Mouse (Mus musculus): ENCODE results near the gene Myod1. TPM values are rescaled to one million over a fixed set of nuclear protein-coding genes. Genes with fewer than 3 reads are reported as not detected.
A peak's percentile ranks its signal among the peaks of the same experiment; 100 is the strongest.

The Myod1 gene
- total RNA-seq, 2 experiments from 2014 or later: not detected

GRCm38 (mm10) chr7:46390226-46390625, 14.0 kb downstream of the Myod1 start:
- intact Hi-C loops (cut with DNase I): no loop called here
- no peak for DNase-seq

GRCm38 (mm10) chr7:46391701-46392100, 15.4 kb downstream of the Myod1 start:
- intact Hi-C loops (cut with DNase I): loop anchor here (2.0 kb wide), 1 partner anchor 177 kb away; no protein-coding TSS in a partner anchor
- no peak for DNase-seq

- DNase-seq: peak; percentile 78 to 87
- intact Hi-C loops (cut with DNase I): loop anchor here (1.0 to 2.0 kb wide), 3 partner anchors 142 to 214 kb away; no protein-coding TSS in a partner anchor
Observed at GRCm38 (mm10) chr7:46393116-46393515, 16.8 kb downstream of the Myod1 start.

GRCm38 (mm10) chr7:46393718-46394511, 17.6 kb downstream of the Myod1 start:
- intact Hi-C loops (cut with DNase I): loop anchor here (1.0 to 2.0 kb wide), 3 partner anchors 141 to 213 kb away; no protein-coding TSS in a partner anchor
- DNase-seq: no peak

GRCm38 (mm10) chr7:46394933-46395332, 18.7 kb downstream of the Myod1 start:
- no peak for DNase-seq
- intact Hi-C loops (cut with DNase I): no loop called here

GRCm38 (mm10) chr7:46395571-46395970, 19.3 kb downstream of the Myod1 start:
- intact Hi-C loops (cut with DNase I): no loop called here
- no peak for DNase-seq

GRCm38 (mm10) chr7:46396231-46396927, 20.1 kb downstream of the Myod1 start, which contains the start of gene Kcnc1:
TSS of gene Kcnc1 (plus strand) at chr7:46396497.
- intact Hi-C loops (cut with DNase I): no loop called here
- peak; percentile 86 to 87 for DNase-seq

GRCm38 (mm10) chr7:46396928-46397731, 20.9 kb downstream of the Myod1 start:
- intact Hi-C loops (cut with DNase I): no loop called here
- DNase-seq: no peak

- no peak for DNase-seq
- intact Hi-C loops (cut with DNase I): no loop called here
Observed at GRCm38 (mm10) chr7:46397732-46398333, 21.6 kb downstream of the Myod1 start.

GRCm38 (mm10) chr7:46398612-46399011, 22.3 kb downstream of the Myod1 start:
- DNase-seq: no peak
- intact Hi-C loops (cut with DNase I): no loop called here

GRCm38 (mm10) chr7:46399676-46400075, 23.4 kb downstream of the Myod1 start:
- intact Hi-C loops (cut with DNase I): no loop called here
- no peak for DNase-seq

GRCm38 (mm10) chr7:46400346-46400745, 24.1 kb downstream of the Myod1 start:
- DNase-seq: no peak
- intact Hi-C loops (cut with DNase I): no loop called here

GRCm38 (mm10) chr7:46401371-46402180, 25.3 kb downstream of the Myod1 start:
- intact Hi-C loops (cut with DNase I): no loop called here
- DNase-seq: no peak

- intact Hi-C loops (cut with DNase I): no loop called here
Observed at GRCm38 (mm10) chr7:46403616-46404485, 27.6 kb downstream of the Myod1 start.

GRCm38 (mm10) chr7:46404756-46405155, 28.5 kb downstream of the Myod1 start:
- DNase-seq: no peak
- intact Hi-C loops (cut with DNase I): no loop called here

More at GRCm38 (mm10) chr7:46403616-46404485, 27.6 kb downstream of the Myod1 start:
- DNase-seq: peak in 1 of 2 experiments; percentile 10

- DNase-seq: no peak
- intact Hi-C loops (cut with DNase I): no loop called here
Observed at GRCm38 (mm10) chr7:46408606-46409005, 32.3 kb downstream of the Myod1 start.

- no peak for DNase-seq
- intact Hi-C loops (cut with DNase I): no loop called here
Observed at GRCm38 (mm10) chr7:46409204-46409789, 33.0 kb downstream of the Myod1 start.

- intact Hi-C loops (cut with DNase I): no loop called here
Observed at GRCm38 (mm10) chr7:46410727-46411126, 34.5 kb downstream of the Myod1 start.

More at GRCm38 (mm10) chr7:46410727-46411126, 34.5 kb downstream of the Myod1 start:
- DNase-seq: no peak
